Mouse (Mus musculus) heart, embryonic 15.5 days (tissue): ENCODE results near the gene Bsn. TPM values are rescaled to one million over a fixed set of nuclear protein-coding genes. Genes with fewer than 3 reads are reported as not detected.

Source experiments
- ATAC-seq: fragments of 200-750 bp; cut with Nextera tagmentation; replicated peaks from 2 replicates; pipeline ENCODE4 v1.8.0; 2017; ENCODE audit warnings: low read depth, moderate TSS enrichment; ENCODE audit not compliant: insufficient number of reproducible peaks, insufficient read depth, low FRiP score
- H3K27ac ChIP-seq: fragments of 300-500 bp; sonication (generic); 2 replicates; pipeline ENCODE4 v1.5.1; 2015; ENCODE audit warnings: mild to moderate bottlenecking, inconsistent platforms
- H3K27me3 ChIP-seq: fragments of 300-500 bp; sonication (generic); 2 replicates; pipeline ENCODE4 v1.6.1; 2015; ENCODE audit warnings: inconsistent platforms
- H3K36me3 ChIP-seq: fragments of 300-500 bp; sonication (generic); 2 replicates; pipeline ENCODE4 v1.6.1; 2015; ENCODE audit warnings: mild to moderate bottlenecking, inconsistent platforms
- H3K4me1 ChIP-seq: fragments of 300-500 bp; sonication (generic); replicated peaks from 2 replicates; pipeline ENCODE4 v1.6.1; 2015; ENCODE audit warnings: inconsistent platforms
- H3K4me2 ChIP-seq: fragments of 300-500 bp; sonication (generic); 2 replicates; pipeline ENCODE4 v1.6.1; 2015; ENCODE audit warnings: inconsistent platforms, mild to moderate bottlenecking, moderate library complexity
- H3K4me3 ChIP-seq: fragments of 300-500 bp; sonication (generic); 2 replicates; pipeline ENCODE4 v1.5.1; 2015; ENCODE audit warnings: mild to moderate bottlenecking, inconsistent platforms
- H3K9ac ChIP-seq: fragments of 300-500 bp; sonication (generic); 2 replicates; pipeline ENCODE4 v1.6.1; 2015; ENCODE audit warnings: mild to moderate bottlenecking, inconsistent platforms
- H3K9me3 ChIP-seq: fragments of 300-500 bp; sonication (generic); replicated peaks from 2 replicates; pipeline ENCODE4 v1.6.1; 2016; ENCODE audit warnings: inconsistent platforms
- WGBS: fragments of 180-500 bp; shearing (Covaris S2); methylation state at CpG from one replicate; pipeline ENCODE4 v1.1.7; 2015; ENCODE audit warnings: mixed read lengths; 5-methylcytosine and 5-hydroxymethylcytosine counted together
- polyA plus RNA-seq: library from polyadenylated mRNA; unstranded; fragments of >200 nt; fragmentation: Nextera tagmentation; extraction: Ambion mirVana; gene quantifications from 2 replicates; pipeline ENCODE4 v1.2.1, GENCODE M21; 2015

The Bsn gene
- polyA plus RNA-seq, 1 experiment from 2014 or later, result 0.13 TPM

GRCm38 (mm10) chr9:108121170-108121969, 68.8 kb downstream of the Bsn start:
- Histone ChIP-seq H3K4me3 (no peak overlapping the region), H3K4me1 (peaks cover 17% of the 10 kb centered on the region), H3K4me2 (no peak overlapping the region), H3K9ac (no peak overlapping the region), H3K36me3 (no peaks in the 10 kb centered on the region), H3K9me3 (no peaks in the 10 kb centered on the region), H3K27ac (no peak overlapping the region), H3K27me3 (no peaks in the 10 kb centered on the region)
- WGBS, result 85% methylated on average over 10 of the region's 10 CpGs
- ATAC-seq, result no peak

- Histone ChIP-seq H3K27ac (peak overlapping the region; percentile 87; the same call in 1 of the 2 replicates), H3K9me3 (no peaks in the 10 kb centered on the region), H3K36me3 (no peaks in the 10 kb centered on the region), H3K27me3 (peaks cover 5% of the 10 kb centered on the region), H3K4me1 (peaks cover 17% of the 10 kb centered on the region), H3K4me3 (no peak overlapping the region), H3K4me2 (no peak overlapping the region), H3K9ac (no peak overlapping the region)
- no peak for ATAC-seq
- whole genome bisulfite sequencing, result 83% methylated on average over 8 of the region's 8 CpGs
Observed at GRCm38 (mm10) chr9:108120671-108121070, 69.5 kb downstream of the Bsn start.

DNA sequence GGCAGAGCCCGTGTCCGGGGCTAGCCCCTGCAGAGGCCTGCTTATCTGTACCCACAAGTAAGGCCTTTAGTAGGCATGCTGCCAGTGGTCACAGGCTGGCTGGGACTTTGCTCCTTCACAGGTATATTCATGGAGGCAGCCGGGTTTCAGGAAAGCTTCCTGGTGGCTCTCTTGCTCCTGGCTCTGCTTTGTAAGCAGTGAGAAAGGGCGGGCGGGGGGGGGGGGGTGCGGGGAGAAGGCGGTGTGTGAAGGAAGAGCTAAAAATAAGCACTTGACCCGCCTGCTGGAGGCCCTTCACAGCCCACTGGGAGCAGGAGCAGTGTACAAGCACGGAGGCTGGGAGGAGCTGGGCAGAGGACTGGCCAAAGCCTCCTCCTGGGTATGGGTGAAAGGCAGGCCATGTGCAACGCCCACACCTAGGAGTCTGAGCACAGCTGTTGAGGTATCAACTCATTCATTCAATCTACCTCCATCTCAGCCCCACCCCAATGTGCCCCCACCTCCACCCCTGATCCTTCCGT, 70.2 kb downstream of the Bsn start:
- H3K4me2 ChIP-seq, result peak overlapping the region; percentile 38; the same call in 1 of the 2 replicates
- peaks cover 11% of the 10 kb centered on the region for H3K27me3 ChIP-seq
- WGBS, result 19% methylated on average over 8 of the region's 11 CpGs
- no peak overlapping the region for H3K4me3 ChIP-seq
- ATAC-seq, result peak; percentile 90
- peak overlapping the region; percentile 43; the same call in 1 of the 2 replicates for H3K9ac ChIP-seq
- H3K27ac ChIP-seq, result peak overlapping the region; percentile 87
- no peaks in the 10 kb centered on the region for H3K9me3 ChIP-seq
- H3K36me3 ChIP-seq, result no peaks in the 10 kb centered on the region
- peaks cover 17% of the 10 kb centered on the region for H3K4me1 ChIP-seq

- H3K36me3 ChIP-seq, result no peaks in the 10 kb centered on the region
- peaks cover 20% of the 10 kb centered on the region for H3K27me3 ChIP-seq
- no peak overlapping the region for H3K27ac ChIP-seq
- no peak overlapping the region for H3K4me3 ChIP-seq
- H3K9ac ChIP-seq, result no peak overlapping the region
- 61% methylated on average over 4 of the region's 4 CpGs for WGBS
- no peaks in the 10 kb centered on the region for H3K9me3 ChIP-seq
- no peak overlapping the region for H3K4me2 ChIP-seq
- H3K4me1 ChIP-seq, result peaks cover 17% of the 10 kb centered on the region
- ATAC-seq, result no peak
Observed at GRCm38 (mm10) chr9:108117143-108117542, 73.0 kb downstream of the Bsn start.

DNA sequence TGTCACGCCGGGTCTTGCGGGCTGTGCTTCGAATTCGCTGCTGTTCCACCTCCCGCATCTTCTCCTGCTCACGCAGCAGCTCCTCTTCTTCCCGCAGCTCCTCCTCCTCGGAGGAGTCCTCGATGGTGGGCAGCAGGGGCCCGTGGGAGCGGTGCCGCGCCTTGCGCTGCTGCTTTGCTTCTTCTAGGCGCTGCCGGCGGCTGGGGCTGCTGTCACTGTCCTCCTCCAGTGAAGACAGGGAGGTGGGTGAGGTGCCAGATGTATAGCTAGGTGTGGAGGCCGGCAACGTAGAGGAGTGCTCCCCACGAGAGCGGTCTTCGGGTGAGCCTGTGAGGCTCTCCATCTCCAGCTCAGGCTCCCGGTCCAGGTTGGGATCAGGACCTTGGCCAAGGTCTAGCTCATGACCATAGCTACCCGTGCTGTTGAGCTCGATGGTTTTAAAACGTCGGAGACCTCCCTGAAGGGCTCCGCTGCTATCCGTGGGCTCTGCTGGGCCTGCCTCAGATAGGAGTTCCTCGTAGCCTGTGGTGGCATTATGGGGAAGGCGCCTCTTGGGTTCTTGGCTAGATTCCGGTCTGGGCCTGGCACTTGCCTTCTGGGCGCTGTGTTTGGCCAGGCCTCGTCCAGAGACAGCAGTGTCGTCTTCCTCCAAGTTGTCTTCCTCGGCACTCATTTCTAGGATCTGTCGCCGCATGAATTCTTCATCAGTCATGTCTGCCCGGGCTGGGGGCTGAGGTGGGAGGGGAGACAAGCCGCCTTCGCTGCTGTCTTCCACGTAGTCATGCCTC, 74.7 kb downstream of the Bsn start:
- no peak overlapping the region for H3K9ac ChIP-seq
- H3K27ac ChIP-seq, result no peak overlapping the region
- no peaks in the 10 kb centered on the region for H3K9me3 ChIP-seq
- WGBS, result 66% methylated on average over 43 of the region's 43 CpGs
- H3K4me3 ChIP-seq, result no peak overlapping the region
- H3K4me1 ChIP-seq, result peaks cover 22% of the 10 kb centered on the region
- no peak for ATAC-seq
- H3K27me3 ChIP-seq, result peaks cover 24% of the 10 kb centered on the region
- H3K36me3 ChIP-seq, result no peaks in the 10 kb centered on the region
- no peak overlapping the region for H3K4me2 ChIP-seq

DNA sequence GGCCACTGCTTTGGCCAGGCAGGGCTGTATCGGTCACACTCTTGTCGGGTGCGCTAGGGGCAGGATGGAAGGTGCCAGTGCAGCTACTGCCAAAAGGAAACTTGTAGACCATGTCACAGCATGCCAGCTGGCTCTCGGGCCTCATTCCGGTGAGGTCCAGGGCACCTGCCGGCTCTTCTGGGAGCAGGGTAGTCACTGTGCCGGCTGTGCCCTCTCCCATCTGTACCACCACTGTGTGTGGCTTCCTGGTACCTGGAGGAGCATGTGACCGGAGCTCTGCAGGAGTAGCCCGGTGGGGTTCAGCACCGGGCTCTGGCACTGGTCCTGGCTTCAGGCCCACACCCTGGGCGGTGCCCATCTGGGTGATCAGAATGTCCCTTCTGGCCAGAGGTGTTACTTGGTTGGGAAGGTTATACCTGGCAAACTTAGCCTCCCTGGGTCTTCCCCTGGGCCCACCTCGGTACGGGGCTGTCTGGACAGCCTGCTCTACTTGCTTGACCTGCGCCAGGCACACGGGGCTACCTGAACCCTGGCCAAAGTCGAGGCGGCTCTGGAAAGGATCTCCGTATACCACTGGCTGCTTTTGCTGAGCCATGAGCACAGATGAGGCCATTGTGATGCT, 77.4 kb downstream of the Bsn start:
- peaks cover 31% of the 10 kb centered on the region for H3K27me3 ChIP-seq
- H3K4me1 ChIP-seq, result peaks cover 24% of the 10 kb centered on the region
- no peak overlapping the region for H3K27ac ChIP-seq
- whole genome bisulfite sequencing, result 93% methylated on average over 18 of the region's 18 CpGs
- H3K4me2 ChIP-seq, result no peak overlapping the region
- H3K36me3 ChIP-seq, result no peaks in the 10 kb centered on the region
- H3K4me3 ChIP-seq, result no peak overlapping the region
- ATAC-seq, result no peak
- no peak overlapping the region for H3K9ac ChIP-seq
- no peaks in the 10 kb centered on the region for H3K9me3 ChIP-seq

DNA sequence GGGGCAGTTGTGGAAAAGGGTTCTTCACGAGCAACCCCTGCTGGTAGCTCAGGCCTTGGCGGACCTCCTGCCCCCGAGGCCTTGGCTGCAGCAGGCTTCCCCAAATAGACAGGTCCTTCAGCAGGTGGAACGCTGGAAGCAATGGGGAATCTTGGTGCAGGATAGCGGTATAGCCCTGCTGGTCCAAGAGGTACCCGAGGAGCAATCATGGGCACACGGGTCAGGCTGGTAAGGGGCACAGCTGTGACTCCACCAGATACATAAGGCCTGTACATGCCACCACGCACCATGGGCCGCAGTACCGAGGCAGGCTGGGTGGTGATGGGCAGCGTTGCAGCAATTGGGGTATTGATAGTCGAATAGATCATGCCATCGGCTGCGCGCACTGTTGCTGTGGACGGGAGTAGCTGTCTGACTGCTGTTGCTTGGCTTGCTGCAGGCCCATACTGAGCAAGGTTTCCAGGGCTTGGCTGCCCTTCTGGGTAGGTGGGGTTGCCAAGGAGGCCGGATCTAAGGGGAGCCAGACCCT, 78.5 kb downstream of the Bsn start:
- Histone ChIP-seq H3K4me3 (peak overlapping the region; percentile 43), H3K9ac (peak overlapping the region; percentile 54), H3K4me1 (peaks cover 24% of the 10 kb centered on the region), H3K27me3 (peaks cover 31% of the 10 kb centered on the region), H3K4me2 (peak overlapping the region; percentile 69), H3K36me3 (no peaks in the 10 kb centered on the region), H3K27ac (no peak overlapping the region; the same call in 1 of the 2 replicates), H3K9me3 (no peaks in the 10 kb centered on the region)
- WGBS, result 70% methylated on average over 17 of the region's 17 CpGs
- no peak for ATAC-seq

GRCm38 (mm10) chr9:108111101-108111592, 79.0 kb downstream of the Bsn start:
- no peaks in the 10 kb centered on the region for H3K36me3 ChIP-seq
- H3K4me1 ChIP-seq, result peaks cover 24% of the 10 kb centered on the region
- no peak; the same call in 1 of the 2 replicates for ATAC-seq
- H3K9ac ChIP-seq, result peak overlapping the region; percentile 54
- H3K27ac ChIP-seq, result no peak overlapping the region; the same call in 1 of the 2 replicates
- peaks cover 31% of the 10 kb centered on the region for H3K27me3 ChIP-seq
- peak overlapping the region; percentile 43 for H3K4me3 ChIP-seq
- WGBS, result 9% methylated on average over 22 of the region's 22 CpGs
- peak overlapping the region; percentile 69 for H3K4me2 ChIP-seq
- H3K9me3 ChIP-seq, result no peaks in the 10 kb centered on the region

- H3K4me3 ChIP-seq, result no peak overlapping the region
- H3K4me2 ChIP-seq, result peak overlapping the region; percentile 69; the same call in 1 of the 2 replicates
Observed at GRCm38 (mm10) chr9:108110160-108110559, 80.0 kb downstream of the Bsn start.

DNA sequence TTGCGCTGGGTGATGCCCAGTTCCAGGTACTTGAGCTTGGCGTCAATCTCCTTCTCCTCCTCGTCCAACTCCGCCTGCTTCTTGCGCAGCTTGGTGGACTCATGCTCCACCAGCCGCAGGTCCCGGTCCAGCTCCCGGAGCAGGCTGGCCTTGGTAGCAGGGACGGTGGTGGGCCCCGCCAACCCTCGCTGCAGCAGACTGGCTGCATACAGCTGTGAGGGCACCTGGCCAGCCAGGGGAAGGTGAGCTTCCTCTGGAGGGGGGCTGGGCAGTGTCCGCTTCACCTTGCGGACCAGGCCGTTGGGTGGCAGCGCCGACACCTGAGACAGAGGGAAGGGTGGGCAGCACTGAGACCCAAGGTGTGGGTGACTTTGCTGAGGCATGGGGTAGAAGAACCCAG, 82.3 kb downstream of the Bsn start:
- no peak for ATAC-seq
- H3K4me3 ChIP-seq, result no peak overlapping the region
- no peak overlapping the region for H3K4me2 ChIP-seq
- no peaks in the 10 kb centered on the region for H3K9me3 ChIP-seq
- 91% methylated on average over 16 of the region's 16 CpGs for WGBS
- H3K27ac ChIP-seq, result no peak overlapping the region
- no peak overlapping the region for H3K9ac ChIP-seq
- H3K4me1 ChIP-seq, result peaks cover 34% of the 10 kb centered on the region
- H3K27me3 ChIP-seq, result peaks cover 11% of the 10 kb centered on the region
- no peaks in the 10 kb centered on the region for H3K36me3 ChIP-seq

More at GRCm38 (mm10) chr9:108110160-108110559, 80.0 kb downstream of the Bsn start:
- Histone ChIP-seq H3K27me3 (peaks cover 22% of the 10 kb centered on the region), H3K9ac (no peak overlapping the region), H3K4me1 (peaks cover 27% of the 10 kb centered on the region), H3K36me3 (no peaks in the 10 kb centered on the region), H3K9me3 (no peaks in the 10 kb centered on the region), H3K27ac (no peak overlapping the region)
- 75% methylated on average over 16 of the region's 16 CpGs for WGBS
- ATAC-seq, result no peak
